Mouse (Mus musculus): ENCODE results near the gene Fkbpl.

Fkbpl gene

DNA sequence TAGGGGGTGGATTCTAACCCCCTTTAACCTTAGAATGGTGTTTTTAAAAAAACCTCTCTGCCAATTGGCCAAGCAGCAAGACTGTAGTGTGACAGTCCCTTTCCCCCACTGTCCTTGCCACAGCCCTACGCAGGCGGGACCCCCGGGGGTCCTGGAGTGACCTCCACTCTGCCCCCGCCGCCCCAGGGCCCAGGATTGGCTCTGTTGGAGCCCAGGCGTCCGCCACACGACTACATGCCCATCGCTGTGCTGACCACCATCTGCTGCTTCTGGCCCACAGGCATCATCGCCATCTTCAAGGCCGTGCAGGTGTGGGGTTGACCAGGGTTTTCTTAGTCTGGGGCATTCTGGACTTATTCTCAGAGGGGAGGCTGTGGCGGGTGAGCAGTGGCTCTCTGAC is 12.9 kb upstream of the Fkbpl start:
- Histone ChIP-seq H3K36me3 (ENCODE audit: control insufficient read depth, insufficient read depth, low read length, poor library complexity, severe bottlenecking) (no peaks in the 10 kb centered on the region), H3K27me3 (ENCODE audit: control insufficient read depth, insufficient read depth, low read length, poor library complexity, severe bottlenecking) (no peaks in the 10 kb centered on the region; the same call in 1 of the 2 replicates)
- no peak for DNase-seq (ENCODE audit: low read depth, low spot score)

DNA sequence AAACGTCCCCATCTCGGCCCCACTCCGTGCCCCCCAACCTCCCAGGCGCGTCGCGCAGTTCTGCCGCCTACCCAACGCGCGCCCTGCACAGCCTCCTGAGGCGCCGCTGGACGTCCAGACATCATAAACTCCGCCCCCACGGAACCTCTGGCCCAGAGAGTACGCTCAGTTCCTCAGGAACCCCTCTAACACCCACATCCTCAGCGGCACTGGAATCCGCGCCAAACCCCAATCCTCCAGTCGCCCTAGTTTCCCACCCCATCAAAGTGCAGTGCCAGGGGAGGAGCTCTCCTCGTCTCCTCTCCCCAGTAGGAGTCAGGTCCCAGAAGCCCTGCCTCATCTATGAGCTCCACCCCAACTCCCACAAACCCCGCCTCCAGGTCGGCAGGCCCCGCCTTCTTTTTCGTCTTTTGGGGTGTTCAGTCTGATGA is 12.3 kb upstream of the Fkbpl start:
- Histone ChIP-seq H3K27me3 (ENCODE audit: control insufficient read depth, insufficient read depth, low read length, poor library complexity, severe bottlenecking) (no peaks in the 10 kb centered on the region; the same call in 1 of the 2 replicates), H3K36me3 (ENCODE audit: control insufficient read depth, insufficient read depth, low read length, poor library complexity, severe bottlenecking) (no peaks in the 10 kb centered on the region)
- DNase-seq (ENCODE audit: low read depth, low spot score): peak; percentile 61

DNA sequence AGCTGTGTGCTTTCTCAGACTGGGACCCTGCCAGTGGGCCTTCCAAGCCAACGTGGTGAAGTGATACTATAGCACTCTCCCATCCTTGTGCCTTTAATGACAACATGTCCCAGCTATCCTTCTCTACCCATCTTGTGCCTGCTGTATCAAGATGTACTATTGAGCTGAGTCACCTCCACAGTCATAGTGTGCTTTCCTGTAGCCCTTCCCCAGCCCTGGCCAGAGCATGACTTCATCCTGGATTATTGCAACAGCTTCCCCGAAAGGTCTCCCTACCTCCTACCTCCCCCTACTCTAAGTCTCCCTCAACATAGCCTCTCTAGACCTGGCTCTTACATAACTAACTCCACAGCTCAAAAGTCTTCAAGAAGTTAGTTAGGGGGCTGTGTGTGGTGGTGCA is 8.9 kb upstream of the Fkbpl start:
- Histone ChIP-seq H3K27me3 (ENCODE audit: control insufficient read depth, insufficient read depth, low read length, poor library complexity, severe bottlenecking) (no peaks in the 10 kb centered on the region; the same call in 1 of the 2 replicates), H3K36me3 (ENCODE audit: control insufficient read depth, insufficient read depth, low read length, poor library complexity, severe bottlenecking) (no peaks in the 10 kb centered on the region)
- no peak for DNase-seq (ENCODE audit: low read depth, low spot score)

DNA sequence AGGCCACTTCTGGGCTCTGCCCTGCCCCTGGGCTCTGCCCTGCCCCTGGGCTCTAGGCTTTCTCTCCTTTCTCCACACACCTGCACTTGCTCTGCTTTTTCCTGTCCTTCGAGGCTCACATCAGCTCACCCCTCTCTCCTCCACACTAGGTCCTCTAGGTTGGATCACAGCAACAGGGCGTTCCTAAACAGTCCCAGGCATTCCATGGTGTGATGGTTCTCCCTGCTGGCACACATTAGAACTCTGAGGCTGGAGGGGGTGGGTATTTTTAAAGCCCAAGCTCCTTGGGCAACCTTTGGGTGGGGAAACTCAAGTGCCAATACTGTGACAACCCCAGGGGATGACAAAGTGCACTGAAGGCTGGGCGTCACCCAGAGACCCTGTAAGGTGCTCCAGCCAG is 7.1 kb upstream of the Fkbpl start:
- DNase-seq (ENCODE audit: low read depth, low spot score): no peak
- H3K36me3 ChIP-seq (ENCODE audit: control insufficient read depth, insufficient read depth, low read length, poor library complexity, severe bottlenecking): no peaks in the 10 kb centered on the region
- no peaks in the 10 kb centered on the region for H3K27me3 ChIP-seq (ENCODE audit: control insufficient read depth, insufficient read depth, low read length, poor library complexity, severe bottlenecking)

DNA sequence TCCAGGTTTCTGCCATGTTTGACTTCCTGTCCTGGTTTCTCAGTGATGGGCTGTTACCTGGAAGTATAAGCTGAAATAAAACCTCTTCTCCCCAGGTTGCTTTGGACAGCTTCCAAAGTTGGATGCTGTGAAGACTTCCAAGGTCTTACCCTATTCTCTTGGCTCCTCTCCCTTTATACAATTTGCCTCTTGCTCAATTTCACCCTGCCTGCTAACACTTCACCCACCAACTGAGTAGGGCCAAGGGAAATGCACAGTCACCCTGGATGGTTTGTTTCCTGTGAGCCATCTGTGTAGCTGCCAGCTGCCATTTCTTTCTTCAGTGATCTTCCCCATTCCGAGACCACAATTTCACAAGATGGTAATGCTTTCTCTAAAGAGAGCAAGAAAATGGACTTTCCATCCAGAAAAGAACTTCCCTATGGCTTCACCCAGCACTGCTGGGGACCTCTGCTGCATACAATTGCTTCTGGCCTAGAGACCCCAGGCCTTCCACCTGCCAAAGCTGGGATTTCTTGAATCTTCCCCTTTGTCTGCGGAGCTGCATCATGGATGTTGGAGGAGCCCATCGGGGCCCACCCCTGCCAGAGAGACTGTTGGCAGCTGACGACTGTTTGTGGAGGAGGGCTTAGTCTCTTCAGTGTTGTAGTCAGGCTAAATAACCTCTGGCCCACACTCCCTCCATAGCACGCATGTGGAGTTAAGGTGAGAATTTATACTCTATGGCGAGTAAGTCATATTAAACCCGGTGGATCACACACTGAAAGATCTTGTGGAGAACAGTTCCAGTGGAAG is 4.9 kb upstream of the Fkbpl start:
- H3K27me3 ChIP-seq (ENCODE audit: control insufficient read depth, insufficient read depth, low read length, poor library complexity, severe bottlenecking): no peaks in the 10 kb centered on the region

DNA sequence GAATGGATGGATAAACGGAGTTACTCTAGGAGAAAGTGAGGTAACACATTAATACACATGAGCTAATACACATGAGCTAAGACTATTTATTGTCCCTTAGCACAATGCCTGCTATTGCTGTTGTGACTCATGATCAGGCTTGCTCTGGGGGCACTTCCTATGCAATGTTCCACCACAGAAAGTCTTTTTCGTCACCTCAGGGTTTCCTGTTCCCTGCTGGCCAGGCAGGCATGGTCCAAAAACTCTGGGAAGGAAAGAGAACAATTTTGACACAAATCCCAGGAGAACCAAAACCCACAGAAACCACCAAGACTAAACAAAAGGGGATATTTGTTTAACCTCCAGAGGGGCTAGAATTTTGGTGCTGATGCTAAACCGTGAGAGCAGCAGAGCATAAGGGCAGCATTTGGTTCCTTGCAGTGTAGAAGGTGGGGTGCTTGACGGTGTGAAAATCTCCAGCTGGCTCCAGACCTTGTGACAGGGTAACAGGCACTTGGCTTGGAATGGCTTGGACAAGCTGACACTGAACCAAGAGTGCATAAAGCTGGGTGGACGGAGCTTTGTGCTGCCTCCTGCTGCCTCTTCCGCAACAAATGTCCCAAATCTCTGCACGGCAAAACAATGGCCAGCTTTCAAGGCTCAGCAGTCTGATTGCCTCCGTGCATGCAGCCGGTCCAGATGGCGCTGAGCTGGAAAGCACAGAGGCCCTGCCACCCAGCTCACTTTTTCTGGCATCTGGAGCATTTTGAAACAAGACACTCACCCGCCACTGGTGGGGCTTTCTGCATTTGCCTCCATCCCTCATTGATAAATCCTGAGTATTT is 3.6 kb upstream of the Fkbpl start:
- H3K36me3 ChIP-seq (ENCODE audit: control insufficient read depth, insufficient read depth, low read length, poor library complexity, severe bottlenecking): no peaks in the 10 kb centered on the region
- DNase-seq (ENCODE audit: low read depth, low spot score): no peak
- H3K27me3 ChIP-seq (ENCODE audit: control insufficient read depth, insufficient read depth, low read length, poor library complexity, severe bottlenecking): no peaks in the 10 kb centered on the region

More for the DNA sequence above, 4.9 kb upstream of the Fkbpl start:
- no peaks in the 10 kb centered on the region for H3K36me3 ChIP-seq (ENCODE audit: control insufficient read depth, insufficient read depth, low read length, poor library complexity, severe bottlenecking)
- no peak for DNase-seq (ENCODE audit: low read depth, low spot score)

DNA sequence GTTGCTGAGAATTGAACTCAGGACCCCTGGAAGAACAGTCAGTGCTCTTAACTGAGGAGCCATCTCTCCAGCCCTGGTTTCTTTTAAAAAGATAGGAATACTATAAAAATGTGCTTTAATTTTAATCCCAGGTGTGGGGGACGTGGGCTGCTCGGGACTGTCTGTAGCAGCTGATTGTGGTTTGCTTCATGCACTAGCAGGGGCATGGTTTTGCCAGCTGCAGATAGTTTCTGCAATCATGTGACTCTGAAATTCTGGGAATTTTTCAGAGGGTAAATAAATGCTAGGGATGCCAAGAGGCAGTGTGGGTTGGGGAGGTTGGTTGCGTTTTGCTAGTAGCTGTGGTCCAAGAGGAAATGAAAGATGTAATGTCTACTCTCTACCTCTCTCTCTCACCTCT is 2.6 kb upstream of the Fkbpl start:
- Histone ChIP-seq H3K36me3 (ENCODE audit: control insufficient read depth, insufficient read depth, low read length, poor library complexity, severe bottlenecking) (no peaks in the 10 kb centered on the region), H3K27me3 (ENCODE audit: control insufficient read depth, insufficient read depth, low read length, poor library complexity, severe bottlenecking) (no peaks in the 10 kb centered on the region)
- DNase-seq (ENCODE audit: low read depth, low spot score): no peak

DNA sequence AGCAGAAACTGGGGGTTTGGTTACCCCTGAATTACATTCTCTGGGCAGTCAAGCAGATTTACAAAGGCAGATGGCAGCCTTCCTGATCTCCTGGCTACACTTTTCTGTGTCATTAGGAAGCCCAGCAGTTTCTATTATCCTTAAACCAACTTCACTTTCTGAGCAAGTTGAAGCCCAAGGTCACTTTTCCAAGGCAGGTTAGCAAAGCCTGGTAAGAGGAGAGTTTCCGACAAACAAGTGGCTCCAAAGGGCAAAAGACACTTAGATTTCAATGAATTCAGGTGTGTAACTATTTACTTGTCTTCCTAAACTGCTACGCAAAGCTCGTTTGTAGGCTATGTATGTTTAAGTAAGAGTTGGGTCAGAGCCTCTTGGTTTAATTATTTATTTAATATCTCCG is 1.2 kb upstream of the Fkbpl start:
- no peak for DNase-seq (ENCODE audit: low read depth, low spot score)
- Histone ChIP-seq H3K27me3 (ENCODE audit: control insufficient read depth, insufficient read depth, low read length, poor library complexity, severe bottlenecking) (no peaks in the 10 kb centered on the region), H3K36me3 (ENCODE audit: control insufficient read depth, insufficient read depth, low read length, poor library complexity, severe bottlenecking) (no peaks in the 10 kb centered on the region)

DNA sequence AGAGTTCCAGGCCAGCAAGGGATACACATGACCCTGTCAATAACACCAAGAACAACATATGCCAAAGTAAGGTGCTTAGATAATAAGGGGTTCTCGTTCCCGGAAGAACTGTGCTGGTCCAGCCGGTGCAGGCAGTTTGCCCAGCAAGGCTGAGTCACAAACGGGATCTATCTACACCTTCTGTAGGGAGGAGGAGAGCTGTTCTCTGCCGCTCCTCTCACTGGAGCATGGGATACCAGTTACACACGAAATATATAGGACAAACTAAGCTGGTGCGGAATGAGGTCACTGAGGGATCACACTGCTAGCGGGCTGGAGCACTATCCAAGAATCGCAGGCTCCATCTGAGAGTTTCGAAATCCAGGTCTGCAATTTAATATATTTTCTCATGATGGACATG is 620 bp upstream of the Fkbpl start:
- no peak for DNase-seq (ENCODE audit: low read depth, low spot score)
- H3K36me3 ChIP-seq (ENCODE audit: control insufficient read depth, insufficient read depth, low read length, poor library complexity, severe bottlenecking): no peaks in the 10 kb centered on the region
- H3K27me3 ChIP-seq (ENCODE audit: control insufficient read depth, insufficient read depth, low read length, poor library complexity, severe bottlenecking): no peaks in the 10 kb centered on the region

DNA sequence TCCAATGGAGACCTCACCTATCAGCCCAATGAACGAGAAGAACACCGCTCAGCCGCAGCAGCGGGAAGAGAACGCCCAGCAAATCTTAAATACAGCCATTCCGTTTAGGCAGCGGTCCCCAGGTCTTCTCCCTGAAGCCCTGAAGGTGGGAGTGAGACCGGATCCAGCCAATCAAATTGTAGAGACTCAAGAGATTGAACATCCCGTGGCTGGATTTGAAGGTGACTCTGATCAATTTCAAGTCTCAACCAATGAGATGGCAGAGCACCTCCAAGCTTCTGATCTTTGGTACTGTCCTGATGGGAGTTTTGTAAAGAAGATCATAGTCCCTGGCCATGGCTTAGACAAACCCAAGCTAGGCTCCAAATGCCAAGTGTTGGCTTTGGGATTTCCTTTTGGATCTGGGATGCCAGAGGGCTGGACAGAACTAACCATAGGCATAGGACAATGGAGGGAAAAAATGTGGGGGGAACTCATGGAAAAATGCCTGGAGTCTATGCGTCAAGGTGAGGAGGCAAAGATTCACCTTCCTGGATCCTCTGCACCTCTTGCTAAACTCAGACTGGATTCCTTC is 779 bp downstream of the Fkbpl start:
- DNase-seq (ENCODE audit: low read depth, low spot score): no peak
- Histone ChIP-seq H3K27me3 (ENCODE audit: control insufficient read depth, insufficient read depth, low read length, poor library complexity, severe bottlenecking) (no peaks in the 10 kb centered on the region), H3K36me3 (ENCODE audit: control insufficient read depth, insufficient read depth, low read length, poor library complexity, severe bottlenecking) (no peaks in the 10 kb centered on the region)

DNA sequence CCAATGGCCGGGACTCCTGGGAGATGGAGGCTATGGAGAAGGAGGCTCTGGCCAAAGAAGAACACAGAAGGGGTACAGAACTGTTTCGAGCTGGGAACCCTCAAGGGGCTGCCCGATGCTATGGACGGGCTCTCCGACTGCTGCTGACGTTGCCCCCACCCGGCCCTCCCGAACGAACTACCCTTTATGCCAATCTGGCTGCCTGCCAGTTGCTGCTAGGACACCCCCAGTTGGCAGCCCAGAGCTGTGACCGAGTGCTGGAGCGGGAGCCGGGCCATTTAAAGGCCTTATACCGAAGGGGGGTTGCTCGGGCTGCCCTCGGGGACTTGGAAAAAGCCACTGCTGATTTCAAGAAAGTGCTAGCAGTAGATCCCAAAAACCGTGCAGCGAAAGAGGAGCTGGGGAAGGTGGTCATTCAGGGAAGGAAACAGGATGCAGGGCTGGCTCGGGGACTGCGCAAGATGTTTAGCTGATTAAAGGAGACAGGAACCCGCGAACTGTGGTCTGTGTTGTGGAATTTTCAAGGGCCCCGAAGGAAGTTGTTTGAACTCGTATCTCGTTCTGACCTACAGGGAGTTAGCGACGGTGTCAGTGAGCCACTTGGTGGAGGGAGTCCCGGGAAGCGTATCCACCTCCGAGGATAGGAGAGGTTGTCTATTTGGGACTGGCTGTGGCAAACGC is 1.4 kb downstream of the Fkbpl start:
- Histone ChIP-seq H3K27me3 (ENCODE audit: control insufficient read depth, insufficient read depth, low read length, poor library complexity, severe bottlenecking) (no peaks in the 10 kb centered on the region), H3K36me3 (ENCODE audit: control insufficient read depth, insufficient read depth, low read length, poor library complexity, severe bottlenecking) (peaks cover 3% of the 10 kb centered on the region; the same call in 1 of the 2 replicates)
- no peak for DNase-seq (ENCODE audit: low read depth, low spot score)

DNA sequence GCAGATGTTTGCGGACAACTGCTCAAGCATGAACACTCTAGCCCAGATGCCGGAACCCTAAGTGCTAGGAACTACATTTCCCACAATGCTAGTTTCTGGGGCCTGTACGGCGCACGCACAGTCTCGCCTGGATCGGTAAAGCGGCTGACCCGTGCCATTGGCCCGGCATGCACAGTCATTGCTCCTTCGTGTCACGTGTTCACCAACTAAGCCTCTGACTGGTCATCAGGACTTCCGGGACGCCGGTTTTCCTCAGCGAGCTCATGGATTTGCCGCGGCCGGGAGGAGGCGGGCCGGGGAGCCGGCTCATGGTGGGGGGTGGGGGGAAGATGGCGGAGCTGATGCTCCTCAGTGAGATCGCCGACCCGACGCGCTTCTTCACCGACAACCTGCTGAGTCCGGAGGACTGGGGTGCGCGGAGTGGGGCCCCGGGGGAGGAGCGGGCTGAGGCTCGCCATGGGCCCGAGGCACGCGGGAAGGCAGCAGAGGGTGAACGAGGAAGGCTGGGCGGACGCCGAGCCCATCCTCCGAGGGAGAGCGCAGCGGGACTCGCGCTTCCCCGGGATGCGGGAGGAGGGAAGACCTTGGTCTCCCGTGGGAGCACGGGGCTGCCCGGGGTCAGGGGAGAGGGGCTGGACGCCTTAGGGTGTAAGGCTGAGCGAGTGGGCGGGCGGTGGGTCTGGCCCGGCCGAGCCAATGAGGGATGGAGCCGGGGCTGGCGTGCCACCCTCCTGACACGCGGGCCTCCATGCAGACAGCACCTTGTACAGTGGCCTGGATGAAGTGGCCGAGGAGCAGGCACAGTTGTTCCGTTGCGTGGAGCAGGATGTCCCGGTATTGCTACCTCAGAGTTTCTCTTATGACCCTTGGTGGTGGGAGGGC is 2.6 kb downstream of the Fkbpl start, which contains the start of gene Atf6b:
Gene Atf6b (plus strand): TSS at position 241 of the 882 bp plus-strand sequence.
- DNase-seq (ENCODE audit: low read depth, low spot score): peak; percentile 97
- Histone ChIP-seq H3K27me3 (ENCODE audit: control insufficient read depth, insufficient read depth, low read length, poor library complexity, severe bottlenecking) (no peaks in the 10 kb centered on the region), H3K36me3 (ENCODE audit: control insufficient read depth, insufficient read depth, low read length, poor library complexity, severe bottlenecking) (peaks cover 3% of the 10 kb centered on the region; the same call in 1 of the 2 replicates)

DNA sequence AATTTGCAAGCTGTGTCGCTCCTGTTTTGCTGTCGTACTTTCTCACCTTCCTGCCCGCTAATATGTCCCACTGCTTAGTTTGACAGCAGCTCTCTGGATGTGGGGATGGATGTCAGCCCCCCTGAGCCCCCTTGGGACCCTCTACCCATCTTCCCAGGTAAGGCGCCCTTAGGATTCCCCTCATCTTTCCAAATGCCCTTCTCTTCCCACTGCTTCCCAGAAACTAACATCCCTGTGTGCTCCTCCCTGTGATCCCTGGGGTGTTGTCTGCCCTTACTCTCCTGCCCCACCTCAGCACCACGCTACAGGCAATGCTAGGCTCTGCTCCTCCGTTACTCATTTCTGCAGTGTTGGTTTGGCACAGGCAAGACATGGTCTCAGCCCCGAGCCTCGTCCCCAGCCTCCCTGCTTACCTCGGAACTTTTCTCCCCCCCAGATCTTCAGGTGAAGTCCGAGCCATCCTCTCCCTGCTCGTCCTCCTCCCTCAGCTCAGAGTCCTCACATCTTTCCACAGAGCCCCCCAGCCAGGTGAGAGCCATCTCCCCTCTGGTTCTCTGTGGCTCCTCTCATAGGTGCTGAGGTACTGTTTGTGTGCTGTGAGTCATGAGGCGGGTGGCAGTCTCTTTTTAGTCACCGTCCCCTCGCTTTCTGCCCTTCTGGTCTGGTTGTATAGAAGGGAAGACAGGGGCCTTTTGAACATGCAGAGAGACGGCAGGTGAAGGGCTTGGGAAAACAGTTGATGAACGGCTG is 3.8 kb downstream of the Fkbpl start:
- DNase-seq (ENCODE audit: low read depth, low spot score): no peak
- no peaks in the 10 kb centered on the region for H3K27me3 ChIP-seq (ENCODE audit: control insufficient read depth, insufficient read depth, low read length, poor library complexity, severe bottlenecking)
- peaks cover 7% of the 10 kb centered on the region for H3K36me3 ChIP-seq (ENCODE audit: control insufficient read depth, insufficient read depth, low read length, poor library complexity, severe bottlenecking)
